Mouse (Mus musculus) brain, embryonic 14.5 days (tissue): ENCODE data around the gene A830031A19Rik.

ENCODE experiments used
- CTCF ChIP-seq: fragments of 200-500 bp; IDR thresholded peaks from 2 replicates; pipeline ENCODE4 v1.5.1; 2012; ENCODE audit warnings: inconsistent platforms, mild to moderate bottlenecking, moderate library complexity, borderline replicate concordance; ENCODE audit not compliant: insufficient read depth, insufficient read length; ENCODE audit errors: extremely low read depth
- POLR2A ChIP-seq: fragments of 200-500 bp; IDR thresholded peaks from 2 replicates; pipeline ENCODE4 v1.6.1; 2012; ENCODE audit warnings: mild to moderate bottlenecking, inconsistent platforms, borderline replicate concordance; ENCODE audit not compliant: poor library complexity, insufficient read depth, insufficient read length, severe bottlenecking; ENCODE audit errors: extremely low read depth

- peak; percentile 49; the same call in 1 of the 2 replicates for TF ChIP-seq CTCF
- TF ChIP-seq POLR2A, result no peak
These were observed 22.0 kb downstream of the A830031A19Rik start for GRCm38 (mm10) chr11:24052882-24053281.
